Mouse (Mus musculus) hindbrain, embryonic 13.5 days (tissue): ENCODE measurements around the gene Hnrnph2. TPM values are rescaled to one million over a fixed set of nuclear protein-coding genes. Genes with fewer than 3 reads are reported as not detected.

Experiments
- polyA plus RNA-seq: library from polyadenylated mRNA; unstranded; fragments of >200 nt; fragmentation: Nextera tagmentation; extraction: Ambion mirVana; gene quantifications from 2 replicates; pipeline ENCODE4 v1.2.1, GENCODE M21; 2015

Hnrnph2 gene
- polyA plus RNA-seq, 1 experiment from 2014 or later, result 170 TPM

Other genes with a start within 250 kb of the Hnrnph2 start
- gene Drp2, start 196.6 kb upstream of the Hnrnph2 start, polyA plus RNA-seq, result 19.0 and 20.8 TPM in 2 replicates
- gene Taf7l, start 124.7 kb upstream of the Hnrnph2 start, polyA plus RNA-seq, result 0.17 and 0.27 TPM in 2 replicates
- gene Timm8a1, start 59.3 kb upstream of the Hnrnph2 start, polyA plus RNA-seq, result 45.1 and 46.5 TPM in 2 replicates
- 0.63 and 1.1 TPM in 2 replicates for gene Btk, start 17.6 kb upstream of the Hnrnph2 start, polyA plus RNA-seq
- gene Rpl36a, start 15.5 kb upstream of the Hnrnph2 start, polyA plus RNA-seq, result 223 and 238 TPM in 2 replicates
- 3.1 and 3.5 TPM in 2 replicates for gene Gla, start 54 bp upstream of the Hnrnph2 start, polyA plus RNA-seq
- gene Armcx4, start 85.3 kb downstream of the Hnrnph2 start, polyA plus RNA-seq, result 6.2 and 7.6 TPM in 2 replicates
- 84.5 and 85.5 TPM in 2 replicates for gene Armcx1, start 116.8 kb downstream of the Hnrnph2 start, polyA plus RNA-seq
- 41.3 and 43.7 TPM in 2 replicates for gene Armcx6, start 150.2 kb downstream of the Hnrnph2 start, polyA plus RNA-seq
- gene Armcx3, start 155.4 kb downstream of the Hnrnph2 start, polyA plus RNA-seq, result 67.0 and 74.6 TPM in 2 replicates
- gene Armcx2, start 208.0 kb downstream of the Hnrnph2 start, polyA plus RNA-seq, result 93.7 and 98.9 TPM in 2 replicates